Mouse (Mus musculus) testis, adult 2 months (tissue): ENCODE data around the gene Rps15a.

Experiments
- CTCF ChIP-seq: fragments of 200-500 bp; IDR thresholded peaks from 2 replicates; pipeline ENCODE4 v1.5.1; 2012; ENCODE audit warnings: low read depth, mild to moderate bottlenecking, inconsistent platforms, low read length, moderate library complexity; ENCODE audit not compliant: control insufficient read depth, insufficient read depth, insufficient replicate concordance
- POLR2A ChIP-seq: fragments of 200-500 bp; IDR thresholded peaks from 2 replicates; pipeline ENCODE4 v1.6.1; 2012; ENCODE audit warnings: low read depth, mild to moderate bottlenecking, inconsistent platforms, low read length, moderate library complexity; ENCODE audit not compliant: control insufficient read depth

DNA sequence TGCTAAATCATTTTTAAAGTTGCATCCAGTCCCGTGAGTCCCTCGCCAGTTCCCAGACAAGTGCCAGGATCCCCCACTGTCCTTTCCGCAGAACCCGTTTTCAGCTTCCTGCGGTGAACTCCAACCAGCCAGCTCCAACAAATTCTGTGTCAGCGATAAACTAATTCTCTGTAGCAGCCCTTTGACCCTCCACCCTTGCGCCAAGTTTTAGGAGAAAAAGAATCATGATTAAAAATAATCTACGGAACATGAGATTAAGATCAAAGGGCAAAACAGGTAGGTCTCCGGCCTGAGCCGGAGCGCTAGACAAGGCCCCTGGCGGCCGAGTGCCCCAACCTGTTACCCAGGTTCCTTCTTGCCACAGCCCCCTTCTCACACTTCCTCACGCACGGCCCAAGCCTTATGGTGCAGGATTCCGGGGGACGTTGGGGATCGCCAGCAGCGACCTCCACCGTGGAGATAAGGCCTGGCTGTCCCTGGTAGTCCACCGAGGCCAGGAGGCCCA lies 13.0 kb upstream of the Rps15a start:
- TF ChIP-seq CTCF: no peak
- TF ChIP-seq POLR2A: no peak
